Mouse (Mus musculus) right cerebral cortex, postnatal 10 days (tissue): ENCODE measurements around the gene Eda.
"Not testable (repeated sequence)": the region's sequence is repeated elsewhere in the genome, so short reads cannot be mapped to it uniquely, and the experiment has no call there.

Experiments used
- DNase-seq, 2 experiments: peaks; one replicate each; pipeline ENCODE4 v3.0.0; 2021; ENCODE audit warnings: low spot score in 2 of 2

Gene Eda

DNA sequence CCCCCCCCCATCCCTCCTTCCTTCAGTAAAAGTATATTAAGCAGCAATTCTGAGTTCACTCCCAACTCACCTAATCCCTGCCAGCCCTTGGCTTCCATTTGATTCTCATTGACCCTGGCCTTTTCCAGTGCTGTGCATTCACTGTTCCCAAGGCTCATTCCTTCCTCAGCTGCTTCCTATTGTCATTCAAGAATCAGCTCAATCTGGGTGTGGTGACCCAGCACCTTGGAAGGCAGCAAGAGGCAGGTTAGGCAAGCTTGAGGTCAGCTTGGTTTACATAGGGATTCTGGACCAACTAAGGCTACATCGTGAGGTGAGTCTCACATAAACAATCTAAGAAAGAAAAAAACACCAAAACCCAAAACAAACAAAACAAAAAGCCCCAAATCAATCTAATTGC lies 433.8 kb downstream of the Eda start:
- DNase-seq, result no peak

DNA sequence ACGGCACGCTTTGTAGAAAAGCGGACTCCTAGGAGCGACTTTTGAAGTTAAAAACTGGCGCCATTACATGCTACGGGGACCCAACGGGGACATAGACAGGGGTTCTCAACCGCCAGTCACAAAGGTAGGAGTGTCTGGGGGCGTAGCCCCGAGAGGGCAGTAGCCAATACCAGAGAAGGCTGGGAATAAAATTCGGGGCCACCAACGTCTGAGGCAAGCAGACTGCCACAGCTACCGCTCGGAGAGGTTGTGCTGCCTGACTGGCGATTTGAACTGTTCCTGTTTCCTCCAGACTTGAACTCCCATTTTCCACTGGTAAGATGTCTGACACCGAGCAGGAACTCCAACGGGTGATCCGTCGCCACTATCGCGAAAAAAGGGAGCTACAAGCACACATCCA lies 453.3 kb downstream of the Eda start, which contains the start of gene Otud6a:
Gene Otud6a, plus strand, starts transcription at position 321 of the 400 bp plus-strand sequence.
- DNase-seq, result no peak

DNA sequence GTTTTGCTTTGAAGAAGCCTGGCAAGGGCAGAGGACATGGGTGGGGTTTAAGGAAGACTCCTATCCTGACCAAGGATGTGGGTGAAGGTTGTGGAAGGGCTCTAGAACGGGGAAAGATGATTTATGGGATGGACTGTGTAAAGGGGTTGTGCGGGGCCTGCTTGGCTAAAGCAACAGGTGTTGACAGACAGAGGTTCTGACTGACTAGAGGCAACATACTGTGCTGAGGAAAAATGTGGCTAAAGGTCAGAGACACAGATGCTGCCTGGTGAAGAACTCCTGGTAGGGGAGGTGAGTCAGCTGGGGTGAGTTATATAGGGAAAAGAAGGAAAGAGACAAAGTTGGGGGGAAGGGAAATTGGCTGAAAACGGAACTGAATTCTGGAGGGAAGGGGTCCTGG lies 456.9 kb downstream of the Eda start:
- DNase-seq, result no peak

DNA sequence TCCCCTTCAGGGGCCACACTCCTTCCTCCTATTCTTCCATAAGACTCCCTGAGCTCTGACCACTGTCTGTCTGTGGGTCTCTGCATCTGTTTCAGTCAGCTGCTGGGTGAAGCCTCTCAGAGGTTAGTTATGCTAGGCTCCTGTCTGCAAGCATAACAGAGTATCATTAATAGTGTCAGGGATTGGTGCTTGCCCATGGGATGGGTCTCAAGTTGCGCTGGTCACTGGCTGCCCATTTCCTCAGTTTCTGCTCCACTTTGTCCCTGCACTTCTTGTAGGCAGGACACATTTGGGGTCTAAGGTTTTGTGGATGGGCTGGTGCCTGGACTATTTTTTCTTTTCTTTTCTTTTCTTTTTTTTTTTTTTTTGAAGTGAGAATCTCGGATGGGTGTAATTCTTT lies 467.2 kb downstream of the Eda start, which contains the start of gene Awat2:
Gene Awat2, minus strand, starts transcription at position 101 of the 400 bp plus-strand sequence.
- DNase-seq, result not testable (repeated sequence)

DNA sequence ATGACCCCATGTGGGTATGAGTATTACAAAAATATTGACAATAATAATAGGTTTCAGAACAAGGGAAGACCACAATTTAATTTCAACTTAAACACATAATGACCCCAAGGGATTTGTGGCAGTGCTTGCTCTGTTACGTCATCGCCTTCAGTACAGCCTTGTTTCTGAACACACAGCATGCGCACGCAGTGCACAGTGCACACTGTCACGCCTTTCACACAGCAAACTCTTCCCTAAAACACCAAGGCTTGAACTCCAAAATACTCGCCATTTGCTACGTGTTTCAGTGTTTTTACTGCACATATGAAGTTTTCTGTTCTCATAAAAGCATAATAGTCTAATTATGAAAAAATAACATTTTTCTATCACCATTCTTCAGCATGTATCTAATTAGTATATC lies 468.1 kb downstream of the Eda start:
- DNase-seq, result no peak
